Mouse (Mus musculus) embryonic facial prominence, embryonic 15.5 days (tissue): ENCODE data around the gene Map3k5. TPM values are rescaled to one million over a fixed set of nuclear protein-coding genes. Genes with fewer than 3 reads are reported as not detected.
"Not testable (repeated sequence)": the region's sequence is repeated elsewhere in the genome, so short reads cannot be mapped to it uniquely, and the experiment has no call there.

Source experiments
- ATAC-seq: fragments of 200-750 bp; cut with Nextera tagmentation; 2 replicates; pipeline ENCODE4 v1.8.0; 2017; ENCODE audit warnings: low read depth, moderate TSS enrichment; ENCODE audit not compliant: insufficient number of reproducible peaks, low FRiP score, low TSS enrichment
- H3K27ac ChIP-seq: fragments of 300-500 bp; sonication (generic); replicated peaks from 2 replicates; pipeline ENCODE4 v1.5.1; 2015; ENCODE audit warnings: mild to moderate bottlenecking, inconsistent platforms
- H3K27me3 ChIP-seq: fragments of 300-500 bp; sonication (generic); 2 replicates; pipeline ENCODE4 v1.6.1; 2015; ENCODE audit warnings: inconsistent platforms
- H3K36me3 ChIP-seq: fragments of 300-500 bp; sonication (generic); 2 replicates; pipeline ENCODE4 v1.6.1; 2015; ENCODE audit warnings: mild to moderate bottlenecking, inconsistent platforms
- H3K4me1 ChIP-seq: fragments of 300-500 bp; sonication (generic); 2 replicates; pipeline ENCODE4 v1.6.1; 2015; ENCODE audit warnings: inconsistent platforms
- H3K4me2 ChIP-seq: fragments of 300-500 bp; sonication (generic); replicated peaks from 2 replicates; pipeline ENCODE4 v1.6.1; 2015; ENCODE audit warnings: mild to moderate bottlenecking, inconsistent platforms
- H3K4me3 ChIP-seq: fragments of 300-500 bp; sonication (generic); replicated peaks from 2 replicates; pipeline ENCODE4 v1.5.1; 2015; ENCODE audit warnings: mild to moderate bottlenecking, inconsistent platforms
- H3K9ac ChIP-seq: fragments of 300-500 bp; sonication (generic); 2 replicates; pipeline ENCODE4 v1.6.1; 2015; ENCODE audit warnings: inconsistent platforms
- H3K9me3 ChIP-seq: fragments of 300-500 bp; sonication (generic); replicated peaks from 2 replicates; pipeline ENCODE4 v1.6.1; 2016; ENCODE audit warnings: inconsistent platforms
- WGBS: fragments of 180-500 bp; shearing (Covaris S2); methylation state at CpG from one replicate; pipeline ENCODE4 v1.1.7; 2015; 5-methylcytosine and 5-hydroxymethylcytosine counted together
- polyA plus RNA-seq: library from polyadenylated mRNA; unstranded; fragments of >200 nt; fragmentation: Nextera tagmentation; extraction: Ambion mirVana; gene quantifications from 2 replicates; pipeline ENCODE4 v1.2.1, GENCODE M21; 2015

Map3k5 gene
- polyA plus RNA-seq, 1 experiment from 2014 or later: 2.1 TPM

DNA sequence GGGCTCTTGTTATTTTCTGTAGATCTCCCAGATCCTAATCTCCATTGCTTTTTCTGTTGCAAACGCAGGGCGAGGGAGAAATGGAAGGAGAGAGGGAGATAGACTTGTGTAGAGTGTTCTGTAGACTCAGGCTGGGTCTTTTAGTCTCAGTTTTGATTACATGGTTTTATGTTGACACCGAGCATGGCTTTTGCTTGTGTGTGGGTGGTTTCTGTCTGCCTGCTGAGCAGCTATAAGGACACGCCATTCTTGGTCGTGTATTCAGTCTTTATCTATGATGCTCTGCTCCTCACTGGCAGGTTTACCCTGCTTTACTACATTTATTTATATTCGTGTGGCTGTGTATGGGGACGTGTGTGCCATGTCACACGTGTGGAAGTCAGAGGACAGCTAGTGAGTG, 34.2 kb downstream of the Map3k5 start:
- Histone ChIP-seq H3K9ac (no peak overlapping the region), H3K36me3 (no peaks in the 10 kb centered on the region), H3K4me1 (peaks cover 14% of the 10 kb centered on the region), H3K4me3 (no peak overlapping the region), H3K27ac (no peak overlapping the region), H3K27me3 (no peaks in the 10 kb centered on the region), H3K4me2 (no peak overlapping the region), H3K9me3 (no peaks in the 10 kb centered on the region)
- ATAC-seq: no peak
- WGBS: 76% methylated on average over 8 of the region's 8 CpGs

DNA sequence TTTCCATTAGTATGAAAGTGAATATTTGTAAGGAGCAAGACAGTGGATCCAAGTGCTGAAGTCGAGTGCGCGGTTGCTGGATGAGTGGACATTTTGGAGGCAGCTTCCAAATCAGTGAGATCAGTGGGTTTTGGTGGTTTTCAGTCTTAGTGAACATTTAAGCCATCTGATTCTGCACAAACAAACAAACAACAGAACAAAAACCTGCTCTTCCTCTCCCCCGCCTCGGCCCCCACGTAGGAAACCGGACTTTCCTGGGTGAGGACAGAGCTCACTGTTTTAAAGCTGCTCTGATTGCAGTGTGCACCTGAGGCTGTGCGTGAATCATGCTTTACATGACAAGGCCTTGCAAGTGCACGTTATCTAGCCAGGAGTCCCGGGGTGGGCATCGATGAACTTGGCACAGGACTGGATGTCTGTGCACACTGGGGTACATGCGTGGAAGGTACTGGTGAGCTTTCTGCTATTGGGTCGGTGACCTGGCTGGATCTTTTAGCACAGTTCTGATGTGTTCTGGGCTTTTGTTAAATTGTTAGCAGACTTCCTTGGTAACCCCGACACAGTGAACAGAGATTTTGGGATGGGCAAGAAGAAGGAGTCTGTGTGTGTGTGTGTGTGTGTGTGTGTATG, 35.7 kb downstream of the Map3k5 start:
- H3K4me1 ChIP-seq: peaks cover 7% of the 10 kb centered on the region
- H3K4me2 ChIP-seq: no peak overlapping the region
- no peak for ATAC-seq
- H3K4me3 ChIP-seq: no peak overlapping the region
- H3K27me3 ChIP-seq: no peaks in the 10 kb centered on the region
- no peak overlapping the region for H3K27ac ChIP-seq
- no peaks in the 10 kb centered on the region for H3K9me3 ChIP-seq
- WGBS: 77% methylated on average over 14 of the region's 14 CpGs
- no peaks in the 10 kb centered on the region for H3K36me3 ChIP-seq
- no peak overlapping the region for H3K9ac ChIP-seq

DNA sequence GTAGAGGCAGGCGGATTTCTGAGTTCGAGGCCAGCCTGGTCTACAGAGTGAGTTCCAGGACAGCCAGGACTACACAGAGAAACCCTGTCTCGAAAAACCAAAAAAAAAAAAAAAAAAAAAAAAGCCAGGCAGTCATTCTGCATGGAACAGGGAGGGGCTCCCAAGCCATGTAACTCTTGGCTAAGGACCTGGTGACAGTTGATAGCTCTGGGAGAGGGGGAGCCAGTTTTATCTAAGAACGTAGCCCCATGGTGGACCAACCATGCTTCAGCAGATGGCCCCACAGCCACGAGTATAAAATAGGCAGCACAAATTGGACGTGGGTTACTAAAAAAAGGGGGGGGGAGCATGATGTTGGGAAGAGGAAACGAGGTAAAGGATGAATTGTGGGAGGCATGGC, 37.2 kb downstream of the Map3k5 start:
- H3K9ac ChIP-seq, H3K9me3 ChIP-seq, H3K4me3 ChIP-seq, ATAC-seq, H3K27me3 ChIP-seq, H3K4me1 ChIP-seq, H3K4me2 ChIP-seq, H3K36me3 ChIP-seq, H3K27ac ChIP-seq: not testable (repeated sequence)
- 75% methylated on average over 7 of the region's 7 CpGs for WGBS

DNA sequence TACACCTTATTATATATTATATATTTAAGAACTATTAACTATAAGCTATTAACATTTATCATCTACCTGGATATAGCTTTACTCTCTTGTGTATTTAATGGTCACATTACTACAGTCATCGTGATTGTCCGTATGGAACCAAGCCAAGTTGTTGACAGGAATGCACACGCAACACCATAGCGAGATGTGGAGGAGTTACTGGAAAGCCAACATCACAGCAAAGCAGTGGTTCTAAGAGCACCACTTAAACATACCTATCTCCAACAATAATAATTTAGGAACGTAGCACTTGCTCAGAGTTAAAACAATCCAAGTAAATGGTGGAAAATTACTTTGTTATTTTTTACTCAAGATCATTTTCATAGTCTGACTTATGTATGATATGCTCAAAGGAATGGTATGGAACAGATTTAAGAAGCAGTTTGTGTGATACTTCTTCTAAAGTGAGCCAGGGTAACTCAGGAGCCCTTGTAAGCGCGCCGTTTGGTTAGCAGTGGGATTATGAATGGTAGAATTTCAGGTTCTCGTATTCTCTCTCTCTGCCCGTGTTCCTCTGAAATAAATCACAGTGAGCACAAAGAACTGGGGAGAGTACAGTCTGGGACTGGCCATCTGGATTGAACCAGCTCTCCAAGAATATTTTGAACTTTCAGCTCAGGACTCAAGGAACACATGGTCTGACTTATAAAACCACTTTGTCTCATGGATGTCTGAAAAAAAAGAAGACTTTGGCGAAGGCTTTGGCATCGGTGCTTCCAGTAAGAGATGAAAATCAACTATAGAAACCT, 39.2 kb downstream of the Map3k5 start:
- no peaks in the 10 kb centered on the region for H3K27me3 ChIP-seq
- H3K36me3 ChIP-seq: no peaks in the 10 kb centered on the region
- no peaks in the 10 kb centered on the region for H3K9me3 ChIP-seq
- 73% methylated on average over 12 of the region's 12 CpGs for WGBS
- H3K4me2 ChIP-seq: no peak overlapping the region
- no peak overlapping the region for H3K4me3 ChIP-seq
- H3K4me1 ChIP-seq: no peaks in the 10 kb centered on the region
- H3K27ac ChIP-seq: no peak overlapping the region
- no peak for ATAC-seq
- H3K9ac ChIP-seq: no peak overlapping the region

DNA sequence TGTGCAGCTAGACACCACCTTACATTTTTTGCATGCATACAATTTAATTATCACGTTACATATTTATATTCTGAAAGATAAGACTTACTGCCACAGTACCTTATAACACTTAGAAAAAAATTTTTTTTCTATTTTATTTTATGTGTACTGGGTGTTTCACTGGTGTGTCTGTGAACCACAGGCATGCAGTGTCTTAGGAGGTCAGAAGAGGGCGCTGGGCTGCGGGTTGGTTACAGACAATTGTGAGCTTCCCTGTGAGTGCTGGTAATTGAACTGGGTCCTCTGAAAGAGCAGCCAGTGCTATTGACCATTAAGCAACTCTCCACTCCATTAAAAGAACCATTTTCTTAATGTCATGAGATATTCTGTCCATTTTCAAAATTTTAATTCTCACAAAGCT, 43.3 kb downstream of the Map3k5 start:
- H3K4me1 ChIP-seq: no peaks in the 10 kb centered on the region
- no peaks in the 10 kb centered on the region for H3K27me3 ChIP-seq
- ATAC-seq: no peak
- no peaks in the 10 kb centered on the region for H3K9me3 ChIP-seq
- no peak overlapping the region for H3K4me2 ChIP-seq
- no peak overlapping the region for H3K27ac ChIP-seq
- H3K36me3 ChIP-seq: no peaks in the 10 kb centered on the region
- WGBS: 79% methylated on average over 3 of the region's 3 CpGs
- H3K9ac ChIP-seq: no peak overlapping the region
- no peak overlapping the region for H3K4me3 ChIP-seq

DNA sequence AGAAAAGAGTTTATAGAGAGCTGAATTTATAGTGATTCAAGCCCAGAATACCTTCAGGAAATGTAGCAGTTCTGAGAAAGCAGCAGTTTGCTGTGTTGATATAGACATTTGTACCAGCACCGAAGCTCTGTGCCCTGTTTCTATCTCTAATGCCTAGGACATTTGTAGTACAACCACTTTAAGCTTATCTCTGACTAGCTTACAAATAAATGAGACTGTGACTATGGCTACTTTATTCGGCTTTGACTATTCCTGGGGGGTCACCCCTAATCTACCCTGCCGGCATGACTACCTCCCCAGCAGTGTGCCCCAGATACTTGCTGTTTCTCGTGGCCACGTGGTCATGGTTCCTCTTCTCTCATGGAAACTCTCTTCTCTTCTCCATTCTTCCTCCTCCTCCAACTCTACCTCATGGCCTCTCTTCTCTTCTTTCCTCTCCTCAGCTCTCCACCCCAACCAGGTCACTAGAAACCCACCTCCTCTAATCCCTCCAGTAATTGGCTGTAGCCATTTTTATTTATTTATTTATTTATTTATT, 44.5 kb downstream of the Map3k5 start:
- WGBS: 87% methylated on average over 5 of the region's 5 CpGs
- ATAC-seq: no peak
- no peak overlapping the region for H3K4me3 ChIP-seq
- H3K9ac ChIP-seq: no peak overlapping the region
- no peak overlapping the region for H3K27ac ChIP-seq
- no peaks in the 10 kb centered on the region for H3K27me3 ChIP-seq
- no peaks in the 10 kb centered on the region for H3K4me1 ChIP-seq
- no peaks in the 10 kb centered on the region for H3K36me3 ChIP-seq
- no peaks in the 10 kb centered on the region for H3K9me3 ChIP-seq
- no peak overlapping the region for H3K4me2 ChIP-seq

DNA sequence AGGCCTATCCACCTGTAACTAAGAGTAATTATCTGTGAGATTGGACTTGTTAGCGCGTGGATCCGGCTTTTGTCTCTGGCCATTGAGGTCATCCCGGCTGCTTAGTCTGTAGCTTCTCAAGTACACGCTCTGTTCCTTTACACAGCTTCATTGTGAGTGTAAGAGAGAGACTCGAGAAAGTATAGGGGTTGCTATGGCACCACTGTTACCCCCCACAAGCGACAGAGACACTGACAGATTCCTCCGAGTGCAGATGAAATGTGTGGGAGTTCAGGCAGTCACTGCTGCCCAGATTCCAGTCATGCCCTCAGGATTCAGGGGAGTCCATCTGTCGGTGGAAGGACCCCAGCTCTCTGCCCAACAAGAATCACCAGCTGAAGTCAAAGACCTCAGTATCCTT, 53.5 kb downstream of the Map3k5 start:
- no peaks in the 10 kb centered on the region for H3K27me3 ChIP-seq
- no peaks in the 10 kb centered on the region for H3K9me3 ChIP-seq
- H3K27ac ChIP-seq: no peak overlapping the region
- no peak overlapping the region for H3K4me2 ChIP-seq
- 76% methylated on average over 9 of the region's 9 CpGs for WGBS
- no peak overlapping the region for H3K4me3 ChIP-seq
- H3K9ac ChIP-seq: no peak overlapping the region
- H3K36me3 ChIP-seq: no peaks in the 10 kb centered on the region
- no peaks in the 10 kb centered on the region for H3K4me1 ChIP-seq
- no peak for ATAC-seq

DNA sequence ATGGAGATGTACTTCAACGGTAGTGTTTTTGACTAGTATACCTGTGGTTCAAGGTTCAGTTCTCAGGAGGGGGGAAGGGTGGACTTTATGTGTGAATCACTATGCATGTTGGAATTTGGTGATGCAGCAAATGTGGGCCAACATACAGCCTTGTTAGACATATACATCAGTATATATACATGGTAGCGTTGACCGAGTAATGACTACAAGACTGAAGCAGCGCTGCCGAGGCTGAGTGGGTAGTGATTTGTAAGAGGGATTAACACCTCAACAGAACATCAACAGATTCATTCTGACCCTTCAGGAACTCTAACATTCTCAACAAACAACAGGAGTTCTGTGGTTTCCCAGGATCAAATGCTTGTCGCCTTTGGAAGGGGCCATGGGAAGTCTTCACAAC, 55.7 kb downstream of the Map3k5 start:
- H3K36me3 ChIP-seq: no peaks in the 10 kb centered on the region
- H3K4me1 ChIP-seq: no peaks in the 10 kb centered on the region
- no peak for ATAC-seq
- H3K9me3 ChIP-seq: no peaks in the 10 kb centered on the region
- WGBS: 91% methylated on average over 6 of the region's 6 CpGs
- no peak overlapping the region for H3K27ac ChIP-seq
- no peaks in the 10 kb centered on the region for H3K27me3 ChIP-seq
- no peak overlapping the region for H3K4me2 ChIP-seq
- H3K9ac ChIP-seq: no peak overlapping the region
- no peak overlapping the region for H3K4me3 ChIP-seq

DNA sequence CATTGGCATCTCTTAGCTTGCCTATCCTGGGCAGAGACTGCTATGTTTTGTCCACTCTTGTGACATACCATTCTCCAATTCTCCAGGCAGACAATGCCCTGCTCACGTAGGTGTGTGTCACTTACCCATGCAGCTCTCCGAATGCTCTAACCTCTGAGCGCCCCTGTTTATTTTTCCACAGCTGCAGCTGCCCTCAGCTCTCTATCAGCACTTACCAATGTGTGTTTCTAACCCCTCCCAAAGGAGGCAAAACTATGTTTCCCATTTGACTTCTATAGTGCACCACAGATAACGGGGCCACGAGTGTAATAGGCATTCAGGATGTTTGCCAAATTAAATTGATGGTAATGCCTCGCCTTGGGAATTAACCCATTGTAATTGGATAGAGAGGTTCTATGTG, 56.4 kb downstream of the Map3k5 start:
- Histone ChIP-seq H3K4me2 (no peak overlapping the region), H3K9ac (no peak overlapping the region), H3K27me3 (no peaks in the 10 kb centered on the region), H3K27ac (no peak overlapping the region), H3K4me1 (no peaks in the 10 kb centered on the region), H3K4me3 (no peak overlapping the region), H3K36me3 (no peaks in the 10 kb centered on the region), H3K9me3 (no peaks in the 10 kb centered on the region)
- WGBS: 62% methylated on average over 6 of the region's 6 CpGs
- no peak for ATAC-seq

DNA sequence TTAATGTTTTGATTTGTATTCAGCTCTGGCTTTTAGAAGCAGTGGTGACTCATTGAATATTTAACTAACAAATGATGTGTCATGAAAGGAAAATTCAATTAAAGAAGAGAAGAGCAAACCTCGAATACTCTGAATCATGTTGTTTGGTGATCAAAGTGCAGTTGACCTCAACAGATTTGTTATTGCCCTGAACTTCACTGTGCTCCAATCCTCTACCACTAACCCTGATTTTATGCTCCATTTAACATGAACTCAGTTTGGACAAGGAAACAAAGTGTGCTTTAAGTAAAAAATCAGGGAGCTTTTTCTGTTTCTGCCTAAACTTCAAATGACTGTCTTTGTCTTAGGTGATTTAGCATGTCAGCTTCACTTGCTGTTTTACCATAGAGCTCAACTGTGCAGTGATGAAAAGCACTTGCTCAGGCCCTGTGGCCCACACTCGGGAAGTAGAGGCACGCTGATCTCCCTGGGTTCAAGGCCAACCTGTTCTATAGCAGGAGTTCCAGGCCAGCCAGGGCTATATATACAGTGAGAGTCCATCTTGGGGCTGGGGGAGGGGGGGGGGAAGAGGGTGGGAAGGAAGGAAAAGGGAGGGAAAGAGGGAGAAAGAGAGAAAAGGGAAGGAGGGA, 57.1 kb downstream of the Map3k5 start:
- Histone ChIP-seq H3K36me3 (no peaks in the 10 kb centered on the region), H3K4me2 (no peak overlapping the region), H3K4me3 (no peak overlapping the region), H3K27ac (no peak overlapping the region), H3K27me3 (no peaks in the 10 kb centered on the region), H3K4me1 (no peaks in the 10 kb centered on the region), H3K9me3 (no peaks in the 10 kb centered on the region), H3K9ac (no peak overlapping the region)
- ATAC-seq: no peak
- WGBS: 55% methylated on average over 3 of the region's 3 CpGs

DNA sequence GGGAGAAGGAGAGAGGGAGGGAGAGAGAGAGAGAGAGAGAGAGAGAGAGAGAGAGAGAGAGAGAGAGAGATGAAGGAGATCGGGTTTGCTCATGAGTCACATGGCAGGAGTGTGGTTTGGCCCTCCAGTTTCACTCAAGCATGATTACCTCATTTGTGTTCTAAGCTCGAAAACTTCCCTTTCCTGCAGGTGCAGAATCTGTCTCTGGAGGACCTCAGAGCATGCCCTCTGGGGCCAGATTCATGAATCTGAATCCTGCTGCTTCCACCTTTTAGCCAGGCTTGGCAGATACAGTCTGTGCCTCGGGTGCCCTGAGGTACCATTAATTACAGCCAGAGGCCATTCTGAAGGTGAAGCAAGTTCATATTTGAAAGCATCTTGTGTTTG, 57.6 kb downstream of the Map3k5 start:
- WGBS: 14% methylated on average over 3 of the region's 3 CpGs
- no peak overlapping the region for H3K9ac ChIP-seq
- ATAC-seq: peak; percentile 65; the same call in 1 of the 2 replicates
- H3K4me1 ChIP-seq: no peaks in the 10 kb centered on the region
- H3K9me3 ChIP-seq: no peaks in the 10 kb centered on the region
- no peak overlapping the region for H3K27ac ChIP-seq
- no peaks in the 10 kb centered on the region for H3K36me3 ChIP-seq
- H3K4me2 ChIP-seq: no peak overlapping the region
- H3K27me3 ChIP-seq: no peaks in the 10 kb centered on the region
- no peak overlapping the region for H3K4me3 ChIP-seq
